Mouse (Mus musculus): ENCODE results near the gene 9230104L09Rik. TPM values are rescaled to one million over a fixed set of nuclear protein-coding genes. Genes with fewer than 3 reads are reported as not detected.

9230104L09Rik gene
- total and polyA plus RNA-seq, 3 experiments: not detected

- Histone ChIP-seq H3K79me2 (replicated peaks; ENCODE audit: control insufficient read depth, extremely low read depth, insufficient read depth, poor library complexity, severe bottlenecking) (no peaks in the 10 kb centered on the region), H3K4me3 (replicated peaks in 1 of 3; ENCODE audit: low read depth in 2 of 3, low read length in 2 of 3, poor library complexity in 1 of 3) (no peak overlapping the region), H3K4me2 (ENCODE audit: insufficient read depth, low read depth, poor library complexity, severe bottlenecking) (no peak overlapping the region), H3K4me1 (ENCODE audit: control insufficient read depth in 1 of 2, insufficient read depth in 2 of 2) (peaks cover 0 to 5% of the 10 kb centered on the region in 2 experiments; a peak in 1 of 4 replicates), H3K27me3 (replicated peaks) (no peaks in the 10 kb centered on the region), H3K27ac (ENCODE audit: insufficient read depth, low read depth) (no peak overlapping the region), H3K9me3 (replicated peaks; ENCODE audit: low read length) (no peaks in the 10 kb centered on the region), H3K9ac (ENCODE audit: insufficient read depth, low read depth) (no peak overlapping the region), H3K36me3 (replicated peaks in 1 of 2; ENCODE audit: control insufficient read depth in 1 of 2, insufficient read depth in 1 of 2, low read length in 1 of 2) (no peaks in the 10 kb centered on the region)
- TF ChIP-seq POLR2AphosphoS2 (IDR thresholded peaks at IDR 0.05; ENCODE audit: low read depth, low read length) (no peak), BHLHE40 (IDR thresholded peaks at IDR 0.05; ENCODE audit: low read depth, low read length) (no peak), MXI1 (IDR thresholded peaks at IDR 0.05; ENCODE audit: low read depth, low read length) (no peak), GABPA (IDR thresholded peaks at IDR 0.05; ENCODE audit: insufficient replicate concordance, low read depth, low read length) (no peak), USF1 (IDR thresholded peaks at IDR 0.05; ENCODE audit: low read depth, low read length) (no peak), RCOR1 (conservative IDR thresholded peaks at IDR 0.05; ENCODE audit: low read depth, low read length) (no peak), SIN3A (IDR thresholded peaks at IDR 0.05; ENCODE audit: low read length) (no peak), MEF2A (IDR thresholded peaks at IDR 0.05; ENCODE audit: borderline replicate concordance, low read depth, low read length) (no peak), IRF4 (IDR thresholded peaks at IDR 0.05; ENCODE audit: low read depth, low read length) (no peak), PAX5 (IDR thresholded peaks at IDR 0.05; ENCODE audit: low read length) (no peak)
- dilution Hi-C loops (cut with MboI; ENCODE audit: extremely low pct_ligation_motif_present, extremely low pct_unique_long_range_greater_than_20kb, low sequenced_read_pairs): no loop called here
- in situ Hi-C loops (cut with MboI; ENCODE audit: low pct_ligation_motif_present, low pct_unique_long_range_greater_than_20kb, low sequenced_read_pairs): no loop called here
- DNase-seq (ENCODE audit: extremely low read depth): no peak
These were observed 25.4 kb upstream of the 9230104L09Rik start for GRCm38 (mm10) chr2:148890021-148890851.

DNA sequence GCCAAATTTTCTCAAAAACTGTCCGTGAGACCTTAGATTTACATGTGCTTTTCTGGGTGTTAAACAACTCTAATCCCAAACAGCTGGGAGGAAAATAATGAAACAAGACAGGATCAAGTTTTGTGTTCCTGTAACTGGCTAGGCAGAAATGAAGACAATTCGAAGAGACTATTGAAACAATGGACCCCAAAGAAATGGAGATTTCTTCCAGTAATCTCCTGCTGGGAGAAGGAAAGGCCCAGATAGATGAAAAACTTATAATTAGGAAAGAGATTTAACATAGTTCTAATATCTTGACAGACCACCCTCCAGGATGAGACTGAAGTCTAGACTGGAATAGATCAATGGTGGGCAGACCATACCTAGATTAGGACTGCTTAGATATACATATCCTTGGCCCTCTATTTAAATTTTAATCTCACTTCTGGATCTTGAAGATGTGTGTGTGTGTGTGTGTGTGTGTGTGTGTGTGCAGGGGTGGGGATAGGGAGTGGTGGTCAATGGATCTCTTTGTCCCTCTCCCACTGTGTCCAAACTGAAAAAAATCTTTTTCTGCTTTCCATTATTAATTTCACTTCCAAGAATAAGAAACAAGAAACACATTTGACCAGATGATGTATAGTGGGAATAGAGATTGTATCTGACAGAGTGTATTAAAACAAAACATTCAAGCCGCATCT, 24.6 kb upstream of the 9230104L09Rik start:
- in situ Hi-C loops (cut with MboI; ENCODE audit: low pct_ligation_motif_present, low pct_unique_long_range_greater_than_20kb, low sequenced_read_pairs): no loop called here
- no peak overlapping the region for H3K27ac ChIP-seq (ENCODE audit: insufficient read depth, low read depth)
- no peak overlapping the region for H3K4me3 ChIP-seq (replicated peaks in 1 of 3; ENCODE audit: low read depth in 2 of 3, low read length in 2 of 3, poor library complexity in 1 of 3)
- no peaks in the 10 kb centered on the region for H3K27me3 ChIP-seq (replicated peaks)
- no peaks in the 10 kb centered on the region for H3K36me3 ChIP-seq (replicated peaks in 1 of 2; ENCODE audit: control insufficient read depth in 1 of 2, insufficient read depth in 1 of 2, low read length in 1 of 2)
- no peak overlapping the region for H3K9ac ChIP-seq (ENCODE audit: insufficient read depth, low read depth)
- dilution Hi-C loops (cut with MboI; ENCODE audit: extremely low pct_ligation_motif_present, extremely low pct_unique_long_range_greater_than_20kb, low sequenced_read_pairs): no loop called here
- TF ChIP-seq HCFC1 (IDR thresholded peaks at IDR 0.05; ENCODE audit: low read depth, low read length) (no peak), ELF1 (IDR thresholded peaks at IDR 0.05; ENCODE audit: low read depth, low read length) (no peak), CHD2 (IDR thresholded peaks at IDR 0.05; ENCODE audit: low read length) (no peak), GABPA (IDR thresholded peaks at IDR 0.05; ENCODE audit: insufficient replicate concordance, low read depth, low read length) (no peak), POLR2AphosphoS2 (IDR thresholded peaks at IDR 0.05; ENCODE audit: low read depth, low read length) (no peak), MEF2A (IDR thresholded peaks at IDR 0.05; ENCODE audit: borderline replicate concordance, low read depth, low read length) (no peak), SMC3 (IDR thresholded peaks at IDR 0.05; ENCODE audit: low read depth, low read length) (no peak), SIN3A (IDR thresholded peaks at IDR 0.05; ENCODE audit: low read length) (no peak), EP300 (IDR thresholded peaks at IDR 0.05; ENCODE audit: low read length) (no peak), USF2 (conservative IDR thresholded peaks at IDR 0.05; ENCODE audit: low read depth, low read length) (no peak), RCOR1 (conservative IDR thresholded peaks at IDR 0.05; ENCODE audit: low read depth, low read length) (no peak), ZNF384 (IDR thresholded peaks at IDR 0.05; ENCODE audit: low read depth, low read length) (no peak), MAX (IDR thresholded peaks at IDR 0.05; ENCODE audit: low read length) (no peak)
- H3K4me2 ChIP-seq (ENCODE audit: insufficient read depth, low read depth, poor library complexity, severe bottlenecking): no peak overlapping the region
- H3K4me1 ChIP-seq (ENCODE audit: control insufficient read depth in 1 of 2, insufficient read depth in 2 of 2): peaks cover 0 to 11% of the 10 kb centered on the region in 2 experiments; a peak in 1 of 4 replicates
- H3K9me3 ChIP-seq (replicated peaks; ENCODE audit: low read length): no peaks in the 10 kb centered on the region
- DNase-seq (ENCODE audit: extremely low read depth): no peak
- no peaks in the 10 kb centered on the region for H3K79me2 ChIP-seq (replicated peaks; ENCODE audit: control insufficient read depth, extremely low read depth, insufficient read depth, poor library complexity, severe bottlenecking)

All from CH12.LX (cell line).